Mouse (Mus musculus) lung, adult 2 months (tissue): ENCODE measurements around the gene Col6a6.

Source experiments
- CTCF ChIP-seq: fragments of 200-500 bp; IDR thresholded peaks from 2 replicates; pipeline ENCODE4 v1.5.1; 2011; ENCODE audit warnings: mild to moderate bottlenecking, low read length, control low read depth; ENCODE audit not compliant: insufficient read depth
- POLR2A ChIP-seq: fragments of 200-500 bp; IDR thresholded peaks from 2 replicates; pipeline ENCODE4 v1.6.1; 2011; ENCODE audit warnings: low read depth, mild to moderate bottlenecking, control low read depth, low read length, borderline replicate concordance; ENCODE audit errors: extremely low read depth

- TF ChIP-seq CTCF (no peak), POLR2A (no peak)
Observed at GRCm38 (mm10) chr9:105672032-105672431, 155.9 kb downstream of the Col6a6 start.
